Mouse (Mus musculus): ENCODE results near the gene Dgke. TPM values are rescaled to one million over a fixed set of nuclear protein-coding genes. Genes with fewer than 3 reads are reported as not detected.

The Dgke gene
- total and polyA plus RNA-seq, 3 experiments: 4.8 to 17.0 (median 13.4) TPM

- no peak for TF ChIP-seq JUN (IDR thresholded peaks at IDR 0.05; ENCODE audit: insufficient read depth, low read depth, low read length)
- TF ChIP-seq KAT2A (IDR thresholded peaks at IDR 0.05; ENCODE audit: insufficient replicate concordance, low read length): no peak
- peak; percentile 91 for TF ChIP-seq SMC3 (IDR thresholded peaks at IDR 0.05; ENCODE audit: low read depth, low read length)
- TF ChIP-seq ETS1 (conservative IDR thresholded peaks at IDR 0.05; ENCODE audit: low read depth, low read length): no peak
- TF ChIP-seq USF2 (conservative IDR thresholded peaks at IDR 0.05; ENCODE audit: low read depth, low read length): no peak
- no peak for TF ChIP-seq MAX (IDR thresholded peaks at IDR 0.05; ENCODE audit: low read length)
- TF ChIP-seq NRF1 (IDR thresholded peaks at IDR 0.05; ENCODE audit: low read depth, low read length): no peak
- TF ChIP-seq RCOR1 (conservative IDR thresholded peaks at IDR 0.05; ENCODE audit: low read depth, low read length): no peak
- peak; percentile 96 for TF ChIP-seq RAD21 (IDR thresholded peaks at IDR 0.05; ENCODE audit: low read depth, low read length)
- TF ChIP-seq ZNF384 (IDR thresholded peaks at IDR 0.05; ENCODE audit: low read depth, low read length): no peak
- TF ChIP-seq MXI1 (IDR thresholded peaks at IDR 0.05; ENCODE audit: low read depth, low read length): no peak
- TF ChIP-seq CHD2 (IDR thresholded peaks at IDR 0.05; ENCODE audit: low read length): no peak
- TF ChIP-seq GABPA (IDR thresholded peaks at IDR 0.05; ENCODE audit: insufficient replicate concordance, low read depth, low read length): no peak
- no peak for TF ChIP-seq BHLHE40 (IDR thresholded peaks at IDR 0.05; ENCODE audit: low read depth, low read length)
- TF ChIP-seq NELFE (IDR thresholded peaks at IDR 0.05; ENCODE audit: low read depth, low read length): no peak
- TF ChIP-seq CTCF (conservative IDR thresholded peaks at IDR 0.05 in 1 of 2, IDR thresholded peaks at IDR 0.05 in 1 of 2; ENCODE audit: low read depth in 2 of 2, low read length in 2 of 2): peak; percentile 94 to 98
- TF ChIP-seq MAFK (IDR thresholded peaks at IDR 0.05; ENCODE audit: insufficient replicate concordance, low read length): no peak
- no peak for TF ChIP-seq HCFC1 (IDR thresholded peaks at IDR 0.05; ENCODE audit: low read depth, low read length)
Observed at GRCm38 (mm10) chr11:89039325-89039724, 27.3 kb downstream of the Dgke start (continued).

- DNase-seq (ENCODE audit: extremely low read depth): no peak
- Histone ChIP-seq H3K27ac (ENCODE audit: insufficient read depth, low read depth) (no peak overlapping the region), H3K9ac (ENCODE audit: insufficient read depth, low read depth) (no peak overlapping the region), H3K36me3 (replicated peaks in 1 of 2; ENCODE audit: control insufficient read depth in 1 of 2, insufficient read depth in 1 of 2, low read length in 1 of 2) (peaks cover 26 to 70% of the 10 kb centered on the region in 2 experiments), H3K4me3 (replicated peaks in 1 of 3; ENCODE audit: low read depth in 2 of 3, low read length in 2 of 3, poor library complexity in 1 of 3) (no peak overlapping the region), H3K27me3 (replicated peaks) (no peaks in the 10 kb centered on the region), H3K4me1 (ENCODE audit: control insufficient read depth in 1 of 2, insufficient read depth in 2 of 2) (0 out of 4 replicates have a peak, but pooled peaks cover 0 to 2% of the 10 kb centered on the region in 2 experiments), H3K9me3 (replicated peaks; ENCODE audit: low read length) (no peaks in the 10 kb centered on the region), H3K4me2 (ENCODE audit: insufficient read depth, low read depth, poor library complexity, severe bottlenecking) (no peak overlapping the region), H3K79me2 (replicated peaks; ENCODE audit: control insufficient read depth, extremely low read depth, insufficient read depth, poor library complexity, severe bottlenecking) (no peaks in the 10 kb centered on the region)
- dilution Hi-C loops (cut with MboI; ENCODE audit: extremely low pct_ligation_motif_present, extremely low pct_unique_long_range_greater_than_20kb, low sequenced_read_pairs): no loop called here
- TF ChIP-seq SMC3 (IDR thresholded peaks at IDR 0.05; ENCODE audit: low read depth, low read length): no peak
- no peak for TF ChIP-seq ZKSCAN1 (IDR thresholded peaks at IDR 0.05; ENCODE audit: borderline replicate concordance, low read depth, low read length)
- TF ChIP-seq UBTF (IDR thresholded peaks at IDR 0.05; ENCODE audit: low read depth, low read length): no peak
- TF ChIP-seq NELFE (IDR thresholded peaks at IDR 0.05; ENCODE audit: low read depth, low read length): no peak
- TF ChIP-seq JUND (conservative IDR thresholded peaks at IDR 0.05; ENCODE audit: low read depth, low read length): no peak
- TF ChIP-seq POLR2A (IDR thresholded peaks at IDR 0.05; ENCODE audit: low read depth, low read length): no peak
- TF ChIP-seq NRF1 (IDR thresholded peaks at IDR 0.05; ENCODE audit: low read depth, low read length): no peak
- no peak for TF ChIP-seq SIN3A (IDR thresholded peaks at IDR 0.05; ENCODE audit: low read length)
- no peak for TF ChIP-seq GABPA (IDR thresholded peaks at IDR 0.05; ENCODE audit: insufficient replicate concordance, low read depth, low read length)
- in situ Hi-C loops (cut with MboI; ENCODE audit: low pct_ligation_motif_present, low pct_unique_long_range_greater_than_20kb, low sequenced_read_pairs): loop anchor here (5.0 to 10.0 kb wide), 2 partner anchors 36 to 54 kb away; no protein-coding TSS in a partner anchor
Observed at GRCm38 (mm10) chr11:89038496-89038895, 28.2 kb downstream of the Dgke start.
